Mouse (Mus musculus) forebrain, postnatal 0 days (tissue): Measurements from ENCODE around the gene Slc9a8. TPM values are rescaled to one million over a fixed set of nuclear protein-coding genes. Genes with fewer than 3 reads are reported as not detected.

Experiments used
- ATAC-seq: fragments of 200-750 bp; cut with Nextera tagmentation; 2 replicates; pipeline ENCODE4 v1.8.0; 2017; ENCODE audit warnings: mild to moderate bottlenecking, moderate library complexity
- DNase-seq: peaks from one replicate; pipeline ENCODE4 v3.0.0-alpha.2; 2015
- H3K27ac ChIP-seq: fragments of 300-500 bp; sonication (generic); 2 replicates; pipeline ENCODE4 v1.5.1; 2014; ENCODE audit warnings: low read depth, mild to moderate bottlenecking, antibody characterized with exemption, low read length, moderate library complexity, mixed read lengths
- H3K27me3 ChIP-seq: fragments of 300-500 bp; sonication (generic); 2 replicates; pipeline ENCODE4 v1.6.1; 2014; ENCODE audit warnings: mild to moderate bottlenecking, low read length, mixed read lengths; ENCODE audit not compliant: insufficient read depth
- H3K36me3 ChIP-seq: fragments of 300-500 bp; sonication (generic); 2 replicates; pipeline ENCODE4 v1.6.1; 2014; ENCODE audit warnings: mild to moderate bottlenecking, moderate library complexity; ENCODE audit not compliant: insufficient read depth
- H3K4me1 ChIP-seq: fragments of 300-500 bp; sonication (generic); 2 replicates; pipeline ENCODE4 v1.6.1; 2014; ENCODE audit warnings: antibody characterized with exemption; ENCODE audit not compliant: insufficient read depth
- H3K4me2 ChIP-seq: fragments of 300-500 bp; sonication (generic); 2 replicates; pipeline ENCODE4 v1.6.1; 2014; ENCODE audit warnings: low read depth, mild to moderate bottlenecking, moderate library complexity
- H3K4me3 ChIP-seq: fragments of 300-500 bp; sonication (generic); 2 replicates; pipeline ENCODE4 v1.5.1; 2014; ENCODE audit warnings: low read depth, low read length, mixed read lengths
- H3K9ac ChIP-seq: fragments of 300-500 bp; sonication (generic); 2 replicates; pipeline ENCODE4 v1.6.1; 2014; ENCODE audit warnings: mild to moderate bottlenecking
- H3K9me3 ChIP-seq: fragments of 300-500 bp; sonication (generic); 2 replicates; pipeline ENCODE4 v1.6.1; 2016; ENCODE audit warnings: low read length
- CTCF ChIP-seq: sonication (generic); IDR thresholded peaks from 2 replicates; pipeline ENCODE4 v1.5.1; 2016; ENCODE audit warnings: antibody characterized with exemption, control low read depth, low read depth
- WGBS: fragments of 180-500 bp; shearing (Covaris S2); extraction: QIAGEN DNeasy Blood & Tissue Kit; methylation state at CpG from one replicate; pipeline ENCODE4 v1.1.7; 2014; 5-methylcytosine and 5-hydroxymethylcytosine counted together
- polyA plus RNA-seq: library from polyadenylated mRNA; unstranded; fragments of >200 nt; fragmentation: Nextera tagmentation; extraction: Ambion mirVana; gene quantifications from 2 replicates; pipeline ENCODE4 v1.2.1, GENCODE M21; 2015
- total RNA-seq: library from RNA; depleted of rRNA; stranded (reverse); fragments of >200 nt; gene quantifications from 2 replicates; pipeline ENCODE4 v1.2.3, GENCODE M21; 2014

The Slc9a8 gene
- total and polyA plus RNA-seq, 2 experiments from 2014 or later: 18.0 to 38.4 TPM

DNA sequence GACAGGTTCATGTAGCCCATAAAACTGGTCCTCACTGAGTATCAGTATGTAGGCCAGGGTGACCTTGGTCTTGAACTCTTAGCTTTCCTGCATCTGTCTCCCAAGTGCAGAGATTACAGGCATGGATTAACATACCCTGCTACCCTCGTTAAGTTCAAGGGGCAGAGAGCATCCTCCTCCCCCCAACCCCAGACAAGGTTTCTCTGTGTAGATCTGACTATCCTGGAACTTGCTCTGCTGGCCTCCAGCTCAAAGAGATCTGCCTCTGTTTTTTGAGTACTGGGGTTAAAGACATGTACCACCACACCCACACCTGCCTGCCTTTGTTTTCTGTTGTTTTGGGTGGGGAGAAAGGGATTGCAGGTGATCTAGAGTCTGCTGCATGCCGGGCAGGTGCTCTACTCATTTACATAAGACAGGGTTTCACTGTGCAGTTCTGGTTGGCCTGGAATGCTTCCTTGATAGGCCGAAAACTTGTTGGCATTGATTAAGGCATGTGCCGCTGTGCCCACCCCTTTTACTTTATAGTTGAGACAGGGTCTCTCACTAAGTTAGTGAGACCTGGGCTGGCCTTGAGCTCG is 1.6 kb downstream of the Slc9a8 start:
- no peak overlapping the region for H3K4me3 ChIP-seq
- TF ChIP-seq CTCF: no peak
- ATAC-seq: no peak
- H3K27me3 ChIP-seq: no peaks in the 10 kb centered on the region
- H3K27ac ChIP-seq: peak overlapping the region; percentile 100; the same call in 1 of the 2 replicates
- H3K4me1 ChIP-seq: peaks cover 10% of the 10 kb centered on the region; the same call in 1 of the 2 replicates
- 88% methylated on average over 5 of the region's 5 CpGs for WGBS
- H3K36me3 ChIP-seq: peaks cover 27% of the 10 kb centered on the region
- no peak overlapping the region for H3K9ac ChIP-seq
- no peaks in the 10 kb centered on the region for H3K9me3 ChIP-seq
- H3K4me2 ChIP-seq: 0 out of 2 replicates have a peak overlapping the region, but pooled peaks have one; percentile 83
- DNase-seq: no peak

DNA sequence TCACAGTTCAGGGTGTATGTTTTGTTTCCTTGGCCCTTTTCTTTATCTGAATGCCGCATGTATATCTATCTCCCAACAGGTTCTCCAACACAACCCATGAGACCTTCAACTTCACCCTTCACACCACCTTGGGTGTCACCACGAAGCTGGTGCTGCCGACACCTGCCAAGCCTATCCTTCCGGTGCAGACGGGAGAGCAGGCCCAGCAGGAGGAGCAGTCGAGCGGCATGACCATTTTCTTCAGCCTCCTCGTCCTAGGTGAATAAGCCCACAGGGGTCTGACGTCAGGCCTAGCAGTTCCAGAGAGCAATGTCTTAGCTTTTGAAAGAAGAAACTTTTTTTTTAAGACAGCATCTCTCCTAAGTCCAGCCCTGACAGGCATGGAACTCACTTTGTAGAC is 2.5 kb downstream of the Slc9a8 start:
- 0 out of 2 replicates have a peak, but pooled peaks have one; percentile 12 for TF ChIP-seq CTCF
- 82% methylated on average over 9 of the region's 9 CpGs for WGBS
- Histone ChIP-seq H3K4me3 (no peak overlapping the region), H3K9ac (no peak overlapping the region), H3K27ac (no peak overlapping the region), H3K27me3 (no peaks in the 10 kb centered on the region), H3K4me2 (no peak overlapping the region), H3K36me3 (peaks cover 29% of the 10 kb centered on the region), H3K4me1 (peaks cover 10% of the 10 kb centered on the region; the same call in 1 of the 2 replicates), H3K9me3 (no peaks in the 10 kb centered on the region)
- DNase-seq (no peak), ATAC-seq (no peak)

DNA sequence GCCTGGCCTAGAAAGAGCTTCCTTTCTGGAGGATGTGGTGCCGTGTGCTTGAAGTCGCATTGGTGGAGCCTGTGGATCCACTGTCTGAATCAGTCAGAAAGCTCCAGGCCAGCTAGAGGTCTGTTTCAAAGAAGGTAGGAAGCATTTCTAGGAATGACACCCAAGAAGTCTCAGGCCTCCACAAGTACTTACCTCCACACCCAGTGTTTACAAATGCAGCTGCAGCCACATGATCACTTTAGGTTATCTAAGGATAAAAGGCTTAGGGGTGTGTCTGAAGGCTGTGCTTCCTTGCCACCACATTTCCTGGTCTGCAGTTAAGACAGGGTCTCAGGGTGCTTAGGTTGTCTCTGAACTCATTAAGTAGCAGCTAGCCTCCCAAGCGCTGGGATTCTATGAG is 3.0 kb downstream of the Slc9a8 start:
- no peak for ATAC-seq
- H3K27ac ChIP-seq: no peak overlapping the region
- no peaks in the 10 kb centered on the region for H3K9me3 ChIP-seq
- TF ChIP-seq CTCF: no peak
- no peak overlapping the region for H3K4me2 ChIP-seq
- peaks cover 32% of the 10 kb centered on the region for H3K36me3 ChIP-seq
- H3K4me1 ChIP-seq: peaks cover 10% of the 10 kb centered on the region; the same call in 1 of the 2 replicates
- 97% methylated on average over 3 of the region's 3 CpGs for WGBS
- H3K27me3 ChIP-seq: no peaks in the 10 kb centered on the region
- H3K4me3 ChIP-seq: no peak overlapping the region
- no peak for DNase-seq
- H3K9ac ChIP-seq: no peak overlapping the region

DNA sequence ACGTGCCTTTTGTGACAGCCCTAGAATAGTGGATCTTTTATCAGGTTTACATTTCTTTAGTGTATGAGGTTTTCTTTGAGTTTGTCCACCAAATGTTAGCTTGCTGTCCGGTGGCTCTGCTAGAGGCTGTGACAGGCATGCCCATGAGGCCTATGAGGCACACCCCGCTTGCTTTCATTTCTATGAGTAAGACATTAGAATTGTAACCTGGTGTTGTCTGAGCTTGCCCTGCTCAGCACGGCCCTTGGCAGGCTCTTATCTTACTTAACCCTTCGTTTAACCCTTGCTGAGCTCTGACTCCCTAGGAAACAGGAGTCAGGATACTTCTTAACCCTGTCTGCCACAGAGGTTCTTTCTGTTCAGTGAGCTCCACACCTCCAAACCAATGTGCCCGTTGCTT is 3.9 kb downstream of the Slc9a8 start:
- peaks cover 10% of the 10 kb centered on the region; the same call in 1 of the 2 replicates for H3K4me1 ChIP-seq
- peaks cover 32% of the 10 kb centered on the region for H3K36me3 ChIP-seq
- DNase-seq (no peak), ATAC-seq (no peak)
- no peak overlapping the region for H3K27ac ChIP-seq
- no peaks in the 10 kb centered on the region for H3K27me3 ChIP-seq
- no peaks in the 10 kb centered on the region for H3K9me3 ChIP-seq
- no peak overlapping the region for H3K4me2 ChIP-seq
- H3K4me3 ChIP-seq: no peak overlapping the region
- 80% methylated on average over 6 of the region's 6 CpGs for WGBS
- no peak overlapping the region for H3K9ac ChIP-seq
- TF ChIP-seq CTCF: no peak

DNA sequence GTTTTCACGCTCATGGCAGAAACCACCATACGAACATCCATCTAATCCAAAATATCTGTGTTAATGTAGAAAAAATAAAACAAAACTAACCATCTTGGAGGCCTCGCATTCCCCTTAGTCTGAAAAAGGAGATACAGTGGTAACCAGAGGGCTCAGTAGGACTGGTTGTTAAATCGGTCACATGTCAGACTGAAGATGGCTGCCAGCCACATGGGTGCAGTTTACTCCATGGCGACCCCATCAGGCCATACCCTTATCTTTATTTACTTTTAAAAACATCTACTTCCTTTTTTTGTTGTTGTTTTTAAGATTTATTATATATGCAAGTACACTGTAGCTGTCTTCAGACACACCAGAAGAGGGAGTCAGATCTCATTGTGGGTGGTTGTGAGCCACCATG is 8.1 kb downstream of the Slc9a8 start:
- Histone ChIP-seq H3K4me1 (no peaks in the 10 kb centered on the region), H3K36me3 (peaks cover 32% of the 10 kb centered on the region), H3K4me2 (no peak overlapping the region), H3K9me3 (no peaks in the 10 kb centered on the region), H3K4me3 (no peak overlapping the region), H3K27me3 (no peaks in the 10 kb centered on the region), H3K9ac (no peak overlapping the region), H3K27ac (no peak overlapping the region)
- ATAC-seq (no peak), DNase-seq (no peak)
- TF ChIP-seq CTCF: no peak
- WGBS: 95% methylated on average over 5 of the region's 5 CpGs

DNA sequence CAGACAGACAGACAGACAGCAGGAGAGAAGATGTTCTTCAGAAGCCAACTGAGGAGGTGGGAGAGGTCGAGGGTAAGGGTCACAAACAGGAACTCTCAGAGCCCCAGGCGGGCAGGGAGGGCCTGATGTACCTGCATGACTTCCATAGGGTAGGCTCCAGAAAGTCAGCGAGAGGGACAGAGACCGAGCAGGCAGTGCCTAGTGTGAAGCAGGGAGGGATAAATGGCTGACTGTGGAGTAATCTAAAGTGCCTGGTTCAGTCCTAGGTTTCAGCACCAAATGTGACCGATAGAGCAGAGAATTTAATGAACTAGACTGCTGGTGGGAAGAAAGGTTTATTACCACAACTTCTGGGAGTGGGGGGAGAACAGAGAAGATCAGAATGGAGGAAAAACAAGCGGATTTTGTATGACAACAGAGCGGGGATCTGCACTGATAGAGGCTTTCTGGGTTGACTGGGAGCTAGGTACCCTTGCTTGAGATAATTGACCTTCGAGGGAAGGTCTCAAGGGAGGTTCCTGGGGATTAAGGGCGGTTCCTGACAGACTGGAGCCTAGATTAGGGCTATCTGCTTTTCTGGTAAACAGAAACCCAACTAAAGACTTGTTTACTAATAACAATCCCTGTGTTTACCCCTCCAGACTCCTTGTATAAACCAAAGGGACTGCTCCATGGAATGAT is 9.4 kb downstream of the Slc9a8 start:
- no peak for ATAC-seq
- H3K9me3 ChIP-seq: no peaks in the 10 kb centered on the region
- H3K4me2 ChIP-seq: no peak overlapping the region
- H3K27ac ChIP-seq: no peak overlapping the region
- no peaks in the 10 kb centered on the region for H3K4me1 ChIP-seq
- TF ChIP-seq CTCF: no peak
- no peak overlapping the region for H3K4me3 ChIP-seq
- no peaks in the 10 kb centered on the region for H3K27me3 ChIP-seq
- no peak for DNase-seq
- no peak overlapping the region for H3K9ac ChIP-seq
- 79% methylated on average over 9 of the region's 9 CpGs for WGBS
- H3K36me3 ChIP-seq: peaks cover 23% of the 10 kb centered on the region

DNA sequence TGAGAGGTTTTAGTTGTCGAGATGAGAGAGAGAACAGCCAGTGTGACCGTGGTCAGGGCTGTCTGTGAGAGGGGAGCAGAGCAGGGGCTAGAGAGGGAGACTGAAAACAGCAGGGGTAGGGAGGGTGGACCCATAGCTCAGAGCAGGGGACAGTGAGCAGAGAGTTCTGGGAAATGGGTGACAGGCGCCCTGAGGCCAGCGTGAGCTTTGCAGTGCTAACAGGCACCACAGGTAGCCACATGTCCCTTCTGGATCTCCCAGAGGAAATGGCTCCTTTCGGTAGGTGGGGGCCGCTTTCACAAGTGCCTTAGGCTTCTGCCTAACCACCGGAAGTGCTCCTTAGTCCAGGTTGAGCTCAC is 9.9 kb downstream of the Slc9a8 start:
- Histone ChIP-seq H3K4me1 (no peaks in the 10 kb centered on the region), H3K27ac (no peak overlapping the region), H3K9me3 (no peaks in the 10 kb centered on the region), H3K9ac (no peak overlapping the region), H3K4me3 (no peak overlapping the region), H3K4me2 (no peak overlapping the region), H3K36me3 (peaks cover 18% of the 10 kb centered on the region), H3K27me3 (no peaks in the 10 kb centered on the region)
- 87% methylated on average over 7 of the region's 7 CpGs for WGBS
- no peak for DNase-seq
- no peak for TF ChIP-seq CTCF
- ATAC-seq: no peak
